Mouse (Mus musculus): ENCODE data around the gene Slc12a1. TPM values are rescaled to one million over a fixed set of nuclear protein-coding genes. Genes with fewer than 3 reads are reported as not detected.
A peak's percentile ranks its signal among the peaks of the same experiment; 100 is the strongest.

The Slc12a1 gene
- polyA plus RNA-seq, 1 experiment from 2014 or later: not detected

DNA sequence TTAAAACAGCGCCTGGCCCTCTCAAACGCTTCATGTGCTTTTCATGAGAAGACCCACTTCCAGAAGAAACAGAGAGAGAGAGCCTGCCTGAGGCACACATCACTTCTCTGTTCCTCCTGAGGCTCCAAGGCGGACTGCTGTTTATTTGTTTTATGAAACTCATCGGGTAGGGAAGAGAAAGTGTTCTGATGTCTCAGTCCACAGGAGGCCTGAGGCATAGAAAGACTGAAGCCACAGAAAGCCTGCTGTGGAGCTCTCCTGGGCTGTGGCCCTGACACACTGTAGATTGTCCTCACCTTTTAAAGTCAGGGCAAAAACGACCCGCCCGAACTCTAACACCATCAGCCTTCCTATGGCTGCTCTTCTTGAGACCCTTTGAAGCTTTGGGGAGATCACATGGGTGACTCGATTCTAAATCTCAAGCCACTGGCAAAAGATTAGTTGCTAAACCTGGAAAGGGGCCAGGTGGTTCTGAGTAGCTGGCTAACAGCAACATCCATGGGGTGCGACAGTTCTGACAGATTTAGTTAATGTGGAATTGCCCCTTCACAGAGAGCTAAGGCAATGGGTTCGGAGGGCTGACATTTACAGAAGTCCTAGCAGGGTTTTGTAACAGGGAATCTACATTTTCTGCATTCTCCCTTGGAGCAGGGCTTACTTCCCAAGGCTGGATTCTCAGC lies 59.7 kb downstream of the Slc12a1 start:
- H3K27me3 ChIP-seq (replicated peaks): no peaks in the 10 kb centered on the region
- no peak for ATAC-seq (ENCODE audit: extremely low read depth, insufficient number of reproducible peaks, low FRiP score, low TSS enrichment)
- 0 out of 2 replicates have a peak overlapping the region, but pooled peaks have one; percentile 11 for H3K9ac ChIP-seq
- no peak overlapping the region for H3K27ac ChIP-seq (replicated peaks)
- H3K4me2 ChIP-seq: no peak overlapping the region
- WGBS: 52% methylated on average over 10 of the region's 10 CpGs
- 0 out of 2 replicates have a peak, but pooled peaks cover 6% of the 10 kb centered on the region for H3K9me3 ChIP-seq
- no peaks in the 10 kb centered on the region for H3K36me3 ChIP-seq
- H3K4me3 ChIP-seq: no peak overlapping the region
- peaks cover 19% of the 10 kb centered on the region for H3K4me1 ChIP-seq

GRCm38 (mm10) chr2:125214592-125214991 lies 62.3 kb downstream of the Slc12a1 start:
- WGBS: 3% methylated on average over 3 of the region's 3 CpGs
- Histone ChIP-seq H3K9me3 (no peaks in the 10 kb centered on the region), H3K9ac (no peak overlapping the region), H3K4me2 (no peak overlapping the region), H3K4me3 (no peak overlapping the region), H3K36me3 (no peaks in the 10 kb centered on the region), H3K4me1 (peaks cover 25% of the 10 kb centered on the region), H3K27ac (replicated peaks) (no peak overlapping the region), H3K27me3 (replicated peaks) (no peaks in the 10 kb centered on the region)
- no peak for ATAC-seq (ENCODE audit: extremely low read depth, insufficient number of reproducible peaks, low FRiP score, low TSS enrichment)

GRCm38 (mm10) chr2:125217286-125217685 lies 65.0 kb downstream of the Slc12a1 start:
- H3K27me3 ChIP-seq (replicated peaks): no peaks in the 10 kb centered on the region
- H3K36me3 ChIP-seq: no peaks in the 10 kb centered on the region
- peaks cover 16% of the 10 kb centered on the region for H3K4me1 ChIP-seq
- no peaks in the 10 kb centered on the region for H3K9me3 ChIP-seq
- H3K9ac ChIP-seq: no peak overlapping the region
- ATAC-seq (ENCODE audit: extremely low read depth, insufficient number of reproducible peaks, low FRiP score, low TSS enrichment): no peak
- no peak overlapping the region for H3K4me2 ChIP-seq
- no peak overlapping the region for H3K27ac ChIP-seq (replicated peaks)
- 64% methylated on average over 6 of the region's 6 CpGs for WGBS
- H3K4me3 ChIP-seq: no peak overlapping the region

DNA sequence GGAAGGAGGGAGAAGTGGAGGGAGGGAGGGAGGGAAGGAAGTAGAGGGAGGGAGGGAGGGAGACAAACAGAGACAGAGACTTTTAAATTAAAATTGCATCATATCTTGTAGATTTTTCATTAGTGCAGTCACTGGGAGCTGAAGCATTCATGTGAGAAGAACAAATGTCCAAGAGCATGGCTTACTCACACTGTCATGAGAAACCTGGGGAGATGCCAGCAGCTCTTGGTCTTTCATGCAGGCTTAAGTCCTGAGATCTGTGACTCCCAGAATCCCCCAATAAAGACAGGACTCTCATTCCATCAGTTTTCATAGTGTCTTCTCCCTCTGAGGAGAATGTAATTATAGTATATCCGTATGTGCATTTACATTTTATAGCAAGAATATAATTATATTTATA lies 66.3 kb downstream of the Slc12a1 start:
- no peak overlapping the region for H3K4me2 ChIP-seq
- H3K4me1 ChIP-seq: peaks cover 10% of the 10 kb centered on the region
- no peak overlapping the region for H3K9ac ChIP-seq
- H3K9me3 ChIP-seq: no peaks in the 10 kb centered on the region
- H3K27me3 ChIP-seq (replicated peaks): no peaks in the 10 kb centered on the region
- no peak for ATAC-seq (ENCODE audit: extremely low read depth, insufficient number of reproducible peaks, low FRiP score, low TSS enrichment)
- 89% methylated on average over 1 of the region's 1 CpGs for WGBS
- H3K27ac ChIP-seq (replicated peaks): no peak overlapping the region
- H3K4me3 ChIP-seq: no peak overlapping the region
- no peaks in the 10 kb centered on the region for H3K36me3 ChIP-seq

DNA sequence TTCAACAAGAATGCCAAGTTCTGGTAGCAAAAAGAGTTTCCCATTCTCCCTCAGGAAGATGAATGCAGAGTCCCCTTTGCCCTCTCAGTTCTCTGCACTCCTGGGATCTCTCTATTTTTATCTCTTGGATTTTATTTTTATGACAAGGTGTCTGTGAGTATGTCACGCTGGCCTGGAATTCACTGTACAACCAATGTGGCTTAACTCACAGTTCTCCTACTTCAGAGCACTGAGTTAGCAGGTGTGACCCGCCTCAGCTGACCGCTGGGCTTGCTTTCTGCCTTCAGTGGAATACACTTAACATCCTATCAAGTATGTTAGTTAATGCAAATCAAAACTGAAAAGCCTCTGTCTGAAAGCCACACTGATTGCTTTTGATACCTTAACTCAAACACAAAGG lies 67.0 kb downstream of the Slc12a1 start:
- H3K36me3 ChIP-seq: no peaks in the 10 kb centered on the region
- H3K4me3 ChIP-seq: no peak overlapping the region
- peaks cover 10% of the 10 kb centered on the region for H3K4me1 ChIP-seq
- 40% methylated on average over 3 of the region's 3 CpGs for WGBS
- H3K27ac ChIP-seq (replicated peaks): peak overlapping the region; percentile 48
- H3K9ac ChIP-seq: no peak overlapping the region
- H3K27me3 ChIP-seq (replicated peaks): no peaks in the 10 kb centered on the region
- H3K4me2 ChIP-seq: no peak overlapping the region
- ATAC-seq (ENCODE audit: extremely low read depth, insufficient number of reproducible peaks, low FRiP score, low TSS enrichment): no peak
- no peaks in the 10 kb centered on the region for H3K9me3 ChIP-seq

- H3K4me1 ChIP-seq: peaks cover 10% of the 10 kb centered on the region
- H3K27me3 ChIP-seq (replicated peaks): no peaks in the 10 kb centered on the region
- no peak overlapping the region for H3K9ac ChIP-seq
- no peak overlapping the region for H3K4me3 ChIP-seq
- no peak overlapping the region for H3K27ac ChIP-seq (replicated peaks)
- no peaks in the 10 kb centered on the region for H3K9me3 ChIP-seq
- H3K36me3 ChIP-seq: no peaks in the 10 kb centered on the region
- 73% methylated on average over 1 of the region's 1 CpGs for WGBS
- H3K4me2 ChIP-seq: no peak overlapping the region
- ATAC-seq (ENCODE audit: extremely low read depth, insufficient number of reproducible peaks, low FRiP score, low TSS enrichment): no peak
Measured at GRCm38 (mm10) chr2:125221673-125222072, 69.4 kb downstream of the Slc12a1 start.

GRCm38 (mm10) chr2:125228472-125229409 lies 76.4 kb downstream of the Slc12a1 start:
- Histone ChIP-seq H3K9me3 (no peaks in the 10 kb centered on the region), H3K4me3 (no peak overlapping the region), H3K27ac (replicated peaks) (no peak overlapping the region), H3K27me3 (replicated peaks) (no peaks in the 10 kb centered on the region), H3K9ac (no peak overlapping the region), H3K4me1 (peaks cover 7% of the 10 kb centered on the region), H3K36me3 (no peaks in the 10 kb centered on the region), H3K4me2 (no peak overlapping the region)
- no peak for ATAC-seq (ENCODE audit: extremely low read depth, insufficient number of reproducible peaks, low FRiP score, low TSS enrichment)
- WGBS: 54% methylated on average over 11 of the region's 11 CpGs

DNA sequence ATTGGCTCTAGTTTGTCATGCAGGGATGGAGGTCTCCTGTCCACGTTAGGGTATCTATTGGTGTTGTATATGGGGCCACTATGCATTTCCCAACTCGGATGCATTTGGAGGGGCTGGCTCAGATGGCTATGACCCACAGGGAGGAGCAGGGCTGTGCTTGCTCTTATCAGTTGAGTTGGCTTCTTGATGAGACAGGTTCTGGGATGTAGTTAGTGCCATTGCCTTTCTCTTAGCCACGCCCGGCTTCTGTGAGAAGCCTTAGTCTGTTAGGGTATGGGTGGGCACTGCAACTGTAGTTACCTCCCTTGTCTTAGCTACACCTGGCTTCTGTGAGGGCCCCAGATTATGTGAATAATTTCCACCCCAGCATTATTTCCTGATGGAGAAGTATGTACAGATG lies 79.9 kb downstream of the Slc12a1 start:
- Histone ChIP-seq H3K9ac (no peak overlapping the region), H3K27me3 (replicated peaks) (no peaks in the 10 kb centered on the region), H3K36me3 (no peaks in the 10 kb centered on the region), H3K4me3 (no peak overlapping the region), H3K27ac (replicated peaks) (no peak overlapping the region), H3K9me3 (no peaks in the 10 kb centered on the region), H3K4me2 (no peak overlapping the region), H3K4me1 (peaks cover 13% of the 10 kb centered on the region)
- ATAC-seq (ENCODE audit: extremely low read depth, insufficient number of reproducible peaks, low FRiP score, low TSS enrichment): no peak
- WGBS: 85% methylated on average over 4 of the region's 4 CpGs

GRCm38 (mm10) chr2:125233537-125233936 lies 81.2 kb downstream of the Slc12a1 start:
- no peak overlapping the region for H3K27ac ChIP-seq (replicated peaks)
- no peaks in the 10 kb centered on the region for H3K27me3 ChIP-seq (replicated peaks)
- no peak overlapping the region for H3K9ac ChIP-seq
- no peak for ATAC-seq (ENCODE audit: extremely low read depth, insufficient number of reproducible peaks, low FRiP score, low TSS enrichment)
- no peak overlapping the region for H3K4me2 ChIP-seq
- 71% methylated on average over 2 of the region's 2 CpGs for WGBS
- no peaks in the 10 kb centered on the region for H3K9me3 ChIP-seq
- no peaks in the 10 kb centered on the region for H3K36me3 ChIP-seq
- H3K4me1 ChIP-seq: peaks cover 13% of the 10 kb centered on the region
- no peak overlapping the region for H3K4me3 ChIP-seq

DNA sequence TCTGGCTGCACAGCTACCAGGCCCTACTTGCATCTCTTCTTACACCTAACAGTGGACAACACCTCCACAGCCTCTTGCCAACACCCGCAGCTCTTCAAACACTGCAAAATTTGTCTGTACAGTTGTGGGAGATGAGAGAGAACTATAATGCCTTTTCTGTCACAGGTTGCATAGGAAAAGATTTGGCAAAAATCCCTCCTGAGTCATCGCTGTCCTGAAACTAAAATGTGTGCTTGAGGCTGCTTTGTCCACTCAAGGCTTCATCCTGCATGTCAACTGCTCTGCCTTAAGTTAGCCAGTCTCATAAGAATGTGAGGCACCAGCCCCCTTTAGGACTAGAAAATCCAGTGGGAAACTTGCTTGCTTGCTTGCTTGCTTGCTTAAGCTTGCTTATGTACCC lies 81.7 kb downstream of the Slc12a1 start:
- peaks cover 11% of the 10 kb centered on the region for H3K4me1 ChIP-seq
- WGBS: 77% methylated on average over 2 of the region's 2 CpGs

DNA sequence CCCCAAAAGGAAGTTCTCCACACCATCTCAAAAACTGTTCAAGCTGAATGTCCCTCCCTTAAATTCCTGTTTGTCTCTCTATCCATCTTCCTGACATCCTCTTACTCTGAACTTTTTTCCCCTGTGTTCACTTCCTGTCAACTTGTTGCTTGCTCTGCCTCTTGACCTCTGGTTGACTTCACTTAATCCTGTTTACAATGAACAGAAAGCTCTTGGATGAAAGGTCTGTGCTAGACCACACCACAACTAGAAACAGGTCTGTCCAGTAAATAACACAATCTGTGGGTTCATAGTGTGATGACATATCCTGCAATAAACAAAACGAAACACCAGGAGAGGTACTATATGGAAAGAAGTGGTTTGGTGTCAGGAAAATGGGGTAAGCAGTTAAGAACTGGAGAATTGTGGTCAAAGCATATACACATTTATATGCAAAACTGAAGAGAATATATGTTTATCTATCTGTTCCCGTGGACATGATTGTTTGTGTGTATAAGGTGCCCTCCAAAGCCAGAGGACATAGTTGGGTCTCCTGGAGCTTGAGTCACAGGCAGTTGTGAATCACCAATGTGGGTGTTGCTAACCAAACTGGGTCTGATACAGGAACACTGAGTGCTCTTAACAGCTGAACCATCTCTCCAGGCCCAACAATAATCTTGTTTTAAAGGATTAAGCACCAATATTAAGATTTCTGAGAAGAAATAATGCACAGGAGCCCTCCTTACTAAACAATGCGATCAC lies 93.4 kb downstream of the Slc12a1 start:
- H3K4me3 ChIP-seq: no peak overlapping the region
- H3K36me3 ChIP-seq: peaks cover 17% of the 10 kb centered on the region
- H3K27ac ChIP-seq (replicated peaks): no peak overlapping the region
- no peaks in the 10 kb centered on the region for H3K27me3 ChIP-seq (replicated peaks)
- H3K9ac ChIP-seq: no peak overlapping the region
- H3K4me1 ChIP-seq: peaks cover 33% of the 10 kb centered on the region
- H3K4me2 ChIP-seq: no peak overlapping the region
- no peak for ATAC-seq (ENCODE audit: extremely low read depth, insufficient number of reproducible peaks, low FRiP score, low TSS enrichment)
- 89% methylated on average over 3 of the region's 3 CpGs for WGBS
- H3K9me3 ChIP-seq: no peaks in the 10 kb centered on the region

More for the DNA sequence above, 81.7 kb downstream of the Slc12a1 start:
- Histone ChIP-seq H3K27ac (replicated peaks) (no peak overlapping the region), H3K9ac (no peak overlapping the region), H3K27me3 (replicated peaks) (no peaks in the 10 kb centered on the region), H3K4me2 (no peak overlapping the region), H3K4me3 (no peak overlapping the region), H3K36me3 (no peaks in the 10 kb centered on the region), H3K9me3 (no peaks in the 10 kb centered on the region)
- ATAC-seq (ENCODE audit: extremely low read depth, insufficient number of reproducible peaks, low FRiP score, low TSS enrichment): no peak

Measured in heart, embryonic 13.5 days (tissue).